Mouse (Mus musculus) neural tube, embryonic 15.5 days (tissue): ENCODE measurements around the gene Pcdh9. TPM values are rescaled to one million over a fixed set of nuclear protein-coding genes. Genes with fewer than 3 reads are reported as not detected.

Experiments
- ATAC-seq: fragments of 200-750 bp; cut with Nextera tagmentation; 2 replicates; pipeline ENCODE4 v1.8.0; 2017; ENCODE audit warnings: mild to moderate bottlenecking, moderate TSS enrichment, moderate library complexity; ENCODE audit not compliant: low FRiP score
- H3K27ac ChIP-seq: fragments of 300-500 bp; sonication (generic); replicated peaks from 2 replicates; pipeline ENCODE4 v1.5.1; 2015; ENCODE audit warnings: mild to moderate bottlenecking, inconsistent platforms
- H3K27me3 ChIP-seq: fragments of 300-500 bp; sonication (generic); replicated peaks from 2 replicates; pipeline ENCODE4 v1.6.1; 2015; ENCODE audit warnings: inconsistent platforms
- H3K36me3 ChIP-seq: fragments of 300-500 bp; sonication (generic); 2 replicates; pipeline ENCODE4 v1.6.1; 2015; ENCODE audit warnings: inconsistent platforms
- H3K4me1 ChIP-seq: fragments of 300-500 bp; sonication (generic); 2 replicates; pipeline ENCODE4 v1.6.1; 2015; ENCODE audit warnings: inconsistent platforms
- H3K4me2 ChIP-seq: fragments of 300-500 bp; sonication (generic); 2 replicates; pipeline ENCODE4 v1.6.1; 2015; ENCODE audit warnings: inconsistent platforms, mild to moderate bottlenecking, moderate library complexity
- H3K4me3 ChIP-seq: fragments of 300-500 bp; sonication (generic); replicated peaks from 2 replicates; pipeline ENCODE4 v1.5.1; 2015; ENCODE audit warnings: mild to moderate bottlenecking, inconsistent platforms
- H3K9ac ChIP-seq: fragments of 300-500 bp; sonication (generic); replicated peaks from 2 replicates; pipeline ENCODE4 v1.6.1; 2015; ENCODE audit warnings: mild to moderate bottlenecking, inconsistent platforms
- H3K9me3 ChIP-seq: fragments of 300-500 bp; sonication (generic); replicated peaks from 2 replicates; pipeline ENCODE4 v1.6.1; 2016; ENCODE audit warnings: inconsistent platforms
- WGBS: fragments of 180-500 bp; shearing (Covaris S2); methylation state at CpG from one replicate; pipeline ENCODE4 v1.1.7; 2015; ENCODE audit warnings: mixed read lengths; 5-methylcytosine and 5-hydroxymethylcytosine counted together
- polyA plus RNA-seq: library from polyadenylated mRNA; unstranded; fragments of >200 nt; fragmentation: Nextera tagmentation; extraction: Ambion mirVana; gene quantifications from 2 replicates; pipeline ENCODE4 v1.2.1, GENCODE M21; 2015

The Pcdh9 gene
- polyA plus RNA-seq, 1 experiment from 2014 or later: 192 TPM

DNA sequence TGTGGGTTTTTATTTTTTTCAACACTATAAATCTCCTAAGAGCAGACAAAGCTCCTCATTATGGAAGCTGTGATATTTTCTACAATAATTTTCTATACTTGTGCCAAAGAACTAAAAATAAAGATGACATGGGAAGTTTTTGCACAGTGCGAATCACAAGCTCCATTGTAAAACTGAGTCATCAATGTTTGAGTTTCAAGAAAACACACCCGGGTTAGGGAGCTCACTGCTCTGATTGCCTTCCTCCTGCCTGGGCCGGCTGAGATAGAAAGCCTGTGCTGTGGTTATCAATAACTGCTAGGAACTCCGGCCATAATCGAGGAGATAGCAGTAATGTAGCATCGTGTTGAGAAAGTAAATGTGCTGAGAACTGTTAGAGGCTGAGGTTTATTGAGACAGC is 344.9 kb downstream of the Pcdh9 start:
- H3K9ac ChIP-seq: no peak overlapping the region
- H3K4me1 ChIP-seq: 0 out of 2 replicates have a peak, but pooled peaks cover 5% of the 10 kb centered on the region
- no peaks in the 10 kb centered on the region for H3K36me3 ChIP-seq
- H3K27ac ChIP-seq: no peak overlapping the region
- WGBS: 80% methylated on average over 6 of the region's 6 CpGs
- no peaks in the 10 kb centered on the region for H3K9me3 ChIP-seq
- H3K4me2 ChIP-seq: no peak overlapping the region
- ATAC-seq: no peak
- no peak overlapping the region for H3K4me3 ChIP-seq
- H3K27me3 ChIP-seq: no peaks in the 10 kb centered on the region

GRCm38 (mm10) chr14:93543970-93544627 is 346.4 kb downstream of the Pcdh9 start:
- no peak overlapping the region for H3K9ac ChIP-seq
- WGBS: 72% methylated on average over 11 of the region's 11 CpGs
- no peak overlapping the region; the same call in 1 of the 2 replicates for H3K27ac ChIP-seq
- no peak for ATAC-seq
- no peaks in the 10 kb centered on the region for H3K9me3 ChIP-seq
- no peak overlapping the region for H3K4me3 ChIP-seq
- H3K27me3 ChIP-seq: no peaks in the 10 kb centered on the region
- H3K4me2 ChIP-seq: no peak overlapping the region
- no peaks in the 10 kb centered on the region for H3K36me3 ChIP-seq
- H3K4me1 ChIP-seq: 0 out of 2 replicates have a peak, but pooled peaks cover 5% of the 10 kb centered on the region

GRCm38 (mm10) chr14:93543561-93543960 is 346.9 kb downstream of the Pcdh9 start:
- Histone ChIP-seq H3K4me3 (no peak overlapping the region), H3K4me1 (0 out of 2 replicates have a peak, but pooled peaks cover 5% of the 10 kb centered on the region), H3K36me3 (no peaks in the 10 kb centered on the region), H3K9me3 (no peaks in the 10 kb centered on the region), H3K9ac (no peak overlapping the region), H3K27ac (no peak overlapping the region), H3K4me2 (no peak overlapping the region), H3K27me3 (no peaks in the 10 kb centered on the region)
- ATAC-seq: peak; percentile 63
- 65% methylated on average over 3 of the region's 3 CpGs for WGBS

GRCm38 (mm10) chr14:93534928-93535327 is 355.6 kb downstream of the Pcdh9 start:
- no peaks in the 10 kb centered on the region for H3K36me3 ChIP-seq
- H3K9me3 ChIP-seq: no peaks in the 10 kb centered on the region
- H3K27me3 ChIP-seq: no peaks in the 10 kb centered on the region
- H3K27ac ChIP-seq: no peak overlapping the region
- no peak overlapping the region for H3K9ac ChIP-seq
- no peak overlapping the region for H3K4me3 ChIP-seq
- H3K4me1 ChIP-seq: no peaks in the 10 kb centered on the region
- WGBS: 72% methylated on average over 4 of the region's 4 CpGs
- ATAC-seq: no peak
- H3K4me2 ChIP-seq: no peak overlapping the region

- H3K4me1 ChIP-seq: no peaks in the 10 kb centered on the region
- H3K4me3 ChIP-seq: no peak overlapping the region
- H3K27ac ChIP-seq: no peak overlapping the region
- no peak overlapping the region for H3K4me2 ChIP-seq
- H3K36me3 ChIP-seq: no peaks in the 10 kb centered on the region
- H3K27me3 ChIP-seq: no peaks in the 10 kb centered on the region
- WGBS: 83% methylated on average over 8 of the region's 8 CpGs
- H3K9me3 ChIP-seq: no peaks in the 10 kb centered on the region
- ATAC-seq: no peak
- no peak overlapping the region for H3K9ac ChIP-seq
These were observed 367.0 kb downstream of the Pcdh9 start for GRCm38 (mm10) chr14:93523430-93523829.

- no peak overlapping the region for H3K9ac ChIP-seq
- WGBS: 68% methylated on average over 5 of the region's 5 CpGs
- H3K9me3 ChIP-seq: no peaks in the 10 kb centered on the region
- H3K27ac ChIP-seq: no peak overlapping the region
- ATAC-seq: no peak
- no peaks in the 10 kb centered on the region for H3K27me3 ChIP-seq
- H3K36me3 ChIP-seq: no peaks in the 10 kb centered on the region
- no peak overlapping the region for H3K4me2 ChIP-seq
- no peak overlapping the region for H3K4me3 ChIP-seq
- no peaks in the 10 kb centered on the region for H3K4me1 ChIP-seq
These were observed 370.3 kb downstream of the Pcdh9 start for GRCm38 (mm10) chr14:93520166-93520565.

DNA sequence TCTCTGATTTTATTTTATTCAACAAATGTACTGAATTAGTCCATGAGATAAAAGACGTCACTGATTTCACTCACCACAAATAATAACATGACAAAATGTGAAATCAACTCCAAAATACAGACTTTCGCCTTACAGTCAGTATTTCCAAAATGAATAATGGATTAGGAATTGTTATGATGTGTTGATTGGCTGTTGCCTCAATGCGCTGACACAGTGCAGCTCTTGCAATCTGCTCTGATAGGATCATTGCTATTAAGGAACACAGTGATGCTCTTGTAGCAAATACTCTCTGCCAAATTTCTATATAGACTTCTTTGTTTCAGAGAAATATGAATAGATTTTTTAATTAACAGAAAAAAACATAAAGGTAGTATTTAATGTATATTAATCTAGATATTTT is 373.8 kb downstream of the Pcdh9 start:
- no peak for ATAC-seq
- Histone ChIP-seq H3K4me1 (no peaks in the 10 kb centered on the region), H3K9ac (no peak overlapping the region), H3K27me3 (no peaks in the 10 kb centered on the region), H3K9me3 (no peaks in the 10 kb centered on the region), H3K27ac (no peak overlapping the region), H3K4me2 (no peak overlapping the region), H3K36me3 (no peaks in the 10 kb centered on the region), H3K4me3 (no peak overlapping the region)
- WGBS: 86% methylated on average over 3 of the region's 3 CpGs

DNA sequence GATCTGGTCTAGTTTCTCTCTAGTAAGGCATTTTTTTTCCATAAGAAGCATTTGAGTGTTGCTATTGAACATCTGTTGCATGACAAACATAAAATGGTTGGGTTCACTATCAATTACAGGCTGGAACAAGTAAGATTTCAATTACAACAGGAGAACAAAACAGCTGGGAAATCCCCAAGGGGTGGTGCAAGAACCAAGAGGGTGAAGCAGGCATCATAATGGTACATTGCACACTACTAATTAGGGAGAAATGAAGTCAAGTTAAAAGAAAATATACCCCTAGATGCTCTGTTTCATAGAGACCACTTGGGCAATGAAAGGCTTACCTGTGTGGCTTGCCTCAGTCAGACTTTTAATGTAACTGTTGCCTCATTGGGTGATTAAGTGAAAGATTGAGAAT is 384.4 kb downstream of the Pcdh9 start:
- Histone ChIP-seq H3K9ac (no peak overlapping the region), H3K4me2 (no peak overlapping the region), H3K4me3 (no peak overlapping the region), H3K27ac (no peak overlapping the region), H3K27me3 (no peaks in the 10 kb centered on the region), H3K36me3 (no peaks in the 10 kb centered on the region), H3K9me3 (no peaks in the 10 kb centered on the region), H3K4me1 (no peaks in the 10 kb centered on the region)
- peak; percentile 31; the same call in 1 of the 2 replicates for ATAC-seq

- Histone ChIP-seq H3K4me1 (peaks cover 10% of the 10 kb centered on the region), H3K9me3 (no peaks in the 10 kb centered on the region), H3K9ac (no peak overlapping the region), H3K4me2 (peak overlapping the region; percentile 43), H3K27ac (peak overlapping the region; percentile 61; the same call in 1 of the 2 replicates), H3K27me3 (no peaks in the 10 kb centered on the region), H3K4me3 (no peak overlapping the region), H3K36me3 (no peaks in the 10 kb centered on the region)
- peak; percentile 35; the same call in 1 of the 2 replicates for ATAC-seq
- 21% methylated on average over 13 of the region's 13 CpGs for WGBS
These were observed 391.4 kb downstream of the Pcdh9 start for GRCm38 (mm10) chr14:93498813-93499690.

GRCm38 (mm10) chr14:93474991-93475390 is 415.5 kb downstream of the Pcdh9 start:
- no peak for ATAC-seq
- no peak overlapping the region for H3K9ac ChIP-seq

DNA sequence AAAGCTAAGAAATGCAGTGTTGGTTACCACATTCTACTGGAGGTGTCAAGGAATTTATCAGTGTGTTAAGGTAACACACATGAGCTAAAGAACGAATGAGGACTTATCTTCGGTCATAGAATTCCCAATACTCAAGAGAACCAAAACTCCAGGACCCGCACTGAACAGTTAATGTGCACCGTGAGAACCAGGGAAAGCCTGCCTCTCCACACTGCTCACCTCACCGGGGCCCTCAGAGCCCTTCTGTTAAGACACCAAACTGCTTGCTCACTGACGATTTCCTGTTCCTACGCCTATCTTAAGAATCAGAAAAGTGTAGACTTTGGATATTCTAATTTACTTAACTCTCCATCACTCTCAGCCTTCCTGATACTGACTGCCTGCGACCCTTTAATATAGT is 418.0 kb downstream of the Pcdh9 start:
- Histone ChIP-seq H3K9ac (no peak overlapping the region), H3K36me3 (no peaks in the 10 kb centered on the region), H3K27me3 (no peaks in the 10 kb centered on the region), H3K9me3 (no peaks in the 10 kb centered on the region), H3K4me2 (no peak overlapping the region), H3K4me1 (no peaks in the 10 kb centered on the region), H3K27ac (no peak overlapping the region), H3K4me3 (no peak overlapping the region)
- 54% methylated on average over 8 of the region's 8 CpGs for WGBS
- no peak for ATAC-seq

More at GRCm38 (mm10) chr14:93474991-93475390, 415.5 kb downstream of the Pcdh9 start:
- Histone ChIP-seq H3K36me3 (no peaks in the 10 kb centered on the region), H3K4me2 (no peak overlapping the region), H3K4me3 (no peak overlapping the region), H3K4me1 (no peaks in the 10 kb centered on the region), H3K27ac (no peak overlapping the region), H3K27me3 (no peaks in the 10 kb centered on the region), H3K9me3 (no peaks in the 10 kb centered on the region)
- WGBS: 44% methylated on average over 2 of the region's 2 CpGs

- H3K9me3 ChIP-seq: no peaks in the 10 kb centered on the region
- WGBS: 66% methylated on average over 4 of the region's 4 CpGs
- H3K4me1 ChIP-seq: no peaks in the 10 kb centered on the region
These were observed 427.1 kb downstream of the Pcdh9 start for GRCm38 (mm10) chr14:93463360-93463892.

More at GRCm38 (mm10) chr14:93463360-93463892, 427.1 kb downstream of the Pcdh9 start:
- ATAC-seq: no peak
- Histone ChIP-seq H3K36me3 (no peaks in the 10 kb centered on the region), H3K27me3 (no peaks in the 10 kb centered on the region), H3K27ac (no peak overlapping the region), H3K4me2 (no peak overlapping the region), H3K4me3 (no peak overlapping the region), H3K9ac (no peak overlapping the region)
